Mouse (Mus musculus): ENCODE results near the gene Ggta1. TPM values are rescaled to one million over a fixed set of nuclear protein-coding genes. Genes with fewer than 3 reads are reported as not detected.

Ggta1 gene
- total RNA-seq, 2 experiments from 2014 or later, result 7.9 to 18.4 TPM

Other genes starting within 250 kb of the Ggta1 start
- 15.0 and 16.7 TPM in 2 replicates for gene Gsn, start 206.9 kb downstream of the Ggta1 start, total RNA-seq (2015; ENCODE audit: low replicate concordance)
- gene Gsn, start 206.9 kb downstream of the Ggta1 start, total RNA-seq (2017; ENCODE audit: low replicate concordance), result 19.7 and 23.1 TPM in 2 replicates
- 374 and 432 TPM in 2 replicates for gene Stom, start 126.3 kb downstream of the Ggta1 start, total RNA-seq (2015; ENCODE audit: low replicate concordance)
- 642 and 716 TPM in 2 replicates for gene Stom, start 126.3 kb downstream of the Ggta1 start, total RNA-seq (2017; ENCODE audit: low replicate concordance)
- not detected in 2 replicates for gene 4930568D16Rik, start 95.5 kb downstream of the Ggta1 start, total RNA-seq (2015; ENCODE audit: low replicate concordance)
- gene 4930568D16Rik, start 95.5 kb downstream of the Ggta1 start, total RNA-seq (2017; ENCODE audit: low replicate concordance), result not detected in 2 replicates
- gene 4930402F06Rik, start 66.1 kb downstream of the Ggta1 start, total RNA-seq (2015; ENCODE audit: low replicate concordance), result not detected in 2 replicates
- not detected in 2 replicates for gene 4930402F06Rik, start 66.1 kb downstream of the Ggta1 start, total RNA-seq (2017; ENCODE audit: low replicate concordance)
- gene Dab2ip, start 95.0 kb upstream of the Ggta1 start, total RNA-seq (2015; ENCODE audit: low replicate concordance), result 0.19 and 2.3 TPM in 2 replicates
- 1.4 and 2.2 TPM in 2 replicates for gene Dab2ip, start 95.0 kb upstream of the Ggta1 start, total RNA-seq (2017; ENCODE audit: low replicate concordance)